Mouse (Mus musculus): Measurements from ENCODE around the gene Map1b. TPM values are rescaled to one million over a fixed set of nuclear protein-coding genes. Genes with fewer than 3 reads are reported as not detected.

The Map1b gene
- polyA plus RNA-seq, 1 experiment from 2014 or later = 48.2 TPM

GRCm38 (mm10) chr13:99493304-99493904, 22.9 kb downstream of the Map1b start:
- Histone ChIP-seq H3K4me3 (ENCODE audit: low read length) (no peak overlapping the region), H3K9ac (replicated peaks; ENCODE audit: low read length) (no peak overlapping the region), H3K9me3 (ENCODE audit: low read length) (no peaks in the 10 kb centered on the region), H3K27ac (ENCODE audit: low read length) (no peak overlapping the region), H3K27me3 (ENCODE audit: insufficient read depth, low read length) (no peaks in the 10 kb centered on the region), H3K4me1 (ENCODE audit: insufficient read depth, low read length) (peaks cover 4% of the 10 kb centered on the region), H3K4me2 (replicated peaks; ENCODE audit: low read depth, low read length) (no peak overlapping the region), H3K36me3 (ENCODE audit: insufficient read depth, low read length) (no peaks in the 10 kb centered on the region)
- no peak for ATAC-seq (ENCODE audit: low FRiP score, low TSS enrichment)
- WGBS = 67% methylated on average over 5 of the region's 5 CpGs

GRCm38 (mm10) chr13:99492619-99493303, 23.6 kb downstream of the Map1b start:
- Histone ChIP-seq H3K4me2 (replicated peaks; ENCODE audit: low read depth, low read length) (no peak overlapping the region), H3K36me3 (ENCODE audit: insufficient read depth, low read length) (no peaks in the 10 kb centered on the region), H3K4me3 (ENCODE audit: low read length) (no peak overlapping the region), H3K9ac (replicated peaks; ENCODE audit: low read length) (no peak overlapping the region), H3K9me3 (ENCODE audit: low read length) (no peaks in the 10 kb centered on the region), H3K4me1 (ENCODE audit: insufficient read depth, low read length) (peaks cover 4% of the 10 kb centered on the region), H3K27ac (ENCODE audit: low read length) (no peak overlapping the region), H3K27me3 (ENCODE audit: insufficient read depth, low read length) (no peaks in the 10 kb centered on the region)
- WGBS = 63% methylated on average over 7 of the region's 7 CpGs
- no peak for ATAC-seq (ENCODE audit: low FRiP score, low TSS enrichment)

GRCm38 (mm10) chr13:99489998-99490397, 26.3 kb downstream of the Map1b start:
- no peaks in the 10 kb centered on the region for H3K9me3 ChIP-seq (ENCODE audit: low read length)
- H3K27ac ChIP-seq (ENCODE audit: low read length) = no peak overlapping the region
- 95% methylated on average over 4 of the region's 4 CpGs for WGBS
- H3K9ac ChIP-seq (replicated peaks; ENCODE audit: low read length) = no peak overlapping the region
- peaks cover 4% of the 10 kb centered on the region for H3K4me1 ChIP-seq (ENCODE audit: insufficient read depth, low read length)
- ATAC-seq (ENCODE audit: low FRiP score, low TSS enrichment) = no peak
- H3K36me3 ChIP-seq (ENCODE audit: insufficient read depth, low read length) = no peaks in the 10 kb centered on the region
- no peak overlapping the region for H3K4me3 ChIP-seq (ENCODE audit: low read length)
- H3K4me2 ChIP-seq (replicated peaks; ENCODE audit: low read depth, low read length) = no peak overlapping the region
- no peaks in the 10 kb centered on the region for H3K27me3 ChIP-seq (ENCODE audit: insufficient read depth, low read length)

GRCm38 (mm10) chr13:99489175-99489574, 27.2 kb downstream of the Map1b start:
- Histone ChIP-seq H3K9me3 (ENCODE audit: low read length) (no peaks in the 10 kb centered on the region), H3K4me2 (replicated peaks; ENCODE audit: low read depth, low read length) (no peak overlapping the region), H3K36me3 (ENCODE audit: insufficient read depth, low read length) (no peaks in the 10 kb centered on the region), H3K9ac (replicated peaks; ENCODE audit: low read length) (no peak overlapping the region), H3K27ac (ENCODE audit: low read length) (no peak overlapping the region), H3K4me3 (ENCODE audit: low read length) (no peak overlapping the region), H3K4me1 (ENCODE audit: insufficient read depth, low read length) (peaks cover 4% of the 10 kb centered on the region), H3K27me3 (ENCODE audit: insufficient read depth, low read length) (no peaks in the 10 kb centered on the region)
- no peak for ATAC-seq (ENCODE audit: low FRiP score, low TSS enrichment)
- 94% methylated on average over 5 of the region's 5 CpGs for WGBS

- no peak for ATAC-seq (ENCODE audit: low FRiP score, low TSS enrichment)
- H3K9me3 ChIP-seq (ENCODE audit: low read length) = no peaks in the 10 kb centered on the region
- no peak overlapping the region for H3K4me2 ChIP-seq (replicated peaks; ENCODE audit: low read depth, low read length)
- no peaks in the 10 kb centered on the region for H3K36me3 ChIP-seq (ENCODE audit: insufficient read depth, low read length)
- H3K27ac ChIP-seq (ENCODE audit: low read length) = no peak overlapping the region
- H3K4me3 ChIP-seq (ENCODE audit: low read length) = no peak overlapping the region
- H3K4me1 ChIP-seq (ENCODE audit: insufficient read depth, low read length) = no peaks in the 10 kb centered on the region
- H3K27me3 ChIP-seq (ENCODE audit: insufficient read depth, low read length) = no peaks in the 10 kb centered on the region
- 96% methylated on average over 9 of the region's 9 CpGs for WGBS
- H3K9ac ChIP-seq (replicated peaks; ENCODE audit: low read length) = no peak overlapping the region
Measured at GRCm38 (mm10) chr13:99485861-99486260, 30.5 kb downstream of the Map1b start.

- Histone ChIP-seq H3K9ac (replicated peaks; ENCODE audit: low read length) (no peak overlapping the region), H3K36me3 (ENCODE audit: insufficient read depth, low read length) (no peaks in the 10 kb centered on the region), H3K4me3 (ENCODE audit: low read length) (no peak overlapping the region), H3K9me3 (ENCODE audit: low read length) (no peaks in the 10 kb centered on the region), H3K27me3 (ENCODE audit: insufficient read depth, low read length) (no peaks in the 10 kb centered on the region), H3K4me2 (replicated peaks; ENCODE audit: low read depth, low read length) (no peak overlapping the region), H3K27ac (ENCODE audit: low read length) (no peak overlapping the region), H3K4me1 (ENCODE audit: insufficient read depth, low read length) (no peaks in the 10 kb centered on the region)
- ATAC-seq (ENCODE audit: low FRiP score, low TSS enrichment) = no peak
- 76% methylated on average over 7 of the region's 7 CpGs for WGBS
Measured at GRCm38 (mm10) chr13:99485331-99485733, 31.0 kb downstream of the Map1b start.

GRCm38 (mm10) chr13:99484905-99485304, 31.4 kb downstream of the Map1b start:
- Histone ChIP-seq H3K27ac (ENCODE audit: low read length) (no peak overlapping the region), H3K36me3 (ENCODE audit: insufficient read depth, low read length) (no peaks in the 10 kb centered on the region), H3K27me3 (ENCODE audit: insufficient read depth, low read length) (no peaks in the 10 kb centered on the region), H3K4me1 (ENCODE audit: insufficient read depth, low read length) (no peaks in the 10 kb centered on the region), H3K4me3 (ENCODE audit: low read length) (no peak overlapping the region), H3K4me2 (replicated peaks; ENCODE audit: low read depth, low read length) (no peak overlapping the region), H3K9me3 (ENCODE audit: low read length) (no peaks in the 10 kb centered on the region), H3K9ac (replicated peaks; ENCODE audit: low read length) (no peak overlapping the region)
- WGBS = 61% methylated on average over 10 of the region's 10 CpGs
- ATAC-seq (ENCODE audit: low FRiP score, low TSS enrichment) = no peak

- Histone ChIP-seq H3K4me2 (replicated peaks; ENCODE audit: low read depth, low read length) (no peak overlapping the region), H3K9me3 (ENCODE audit: low read length) (no peaks in the 10 kb centered on the region), H3K27me3 (ENCODE audit: insufficient read depth, low read length) (no peaks in the 10 kb centered on the region), H3K36me3 (ENCODE audit: insufficient read depth, low read length) (no peaks in the 10 kb centered on the region), H3K27ac (ENCODE audit: low read length) (no peak overlapping the region), H3K4me1 (ENCODE audit: insufficient read depth, low read length) (no peaks in the 10 kb centered on the region), H3K9ac (replicated peaks; ENCODE audit: low read length) (no peak overlapping the region), H3K4me3 (ENCODE audit: low read length) (no peak overlapping the region)
- no peak for ATAC-seq (ENCODE audit: low FRiP score, low TSS enrichment)
Measured at GRCm38 (mm10) chr13:99483433-99483832, 32.9 kb downstream of the Map1b start.

GRCm38 (mm10) chr13:99475488-99475887, 40.9 kb downstream of the Map1b start:
- H3K4me2 ChIP-seq (replicated peaks; ENCODE audit: low read depth, low read length) = peak overlapping the region; percentile 15; the same call in 1 of the 2 replicates
- no peaks in the 10 kb centered on the region for H3K9me3 ChIP-seq (ENCODE audit: low read length)
- no peak overlapping the region for H3K9ac ChIP-seq (replicated peaks; ENCODE audit: low read length)
- peak; percentile 81; the same call in 1 of the 2 replicates for ATAC-seq (ENCODE audit: low FRiP score, low TSS enrichment)
- H3K27ac ChIP-seq (ENCODE audit: low read length) = no peak overlapping the region
- H3K4me1 ChIP-seq (ENCODE audit: insufficient read depth, low read length) = peaks cover 8% of the 10 kb centered on the region
- H3K4me3 ChIP-seq (ENCODE audit: low read length) = no peak overlapping the region
- H3K27me3 ChIP-seq (ENCODE audit: insufficient read depth, low read length) = no peaks in the 10 kb centered on the region
- WGBS = 9% methylated on average over 6 of the region's 6 CpGs
- no peaks in the 10 kb centered on the region for H3K36me3 ChIP-seq (ENCODE audit: insufficient read depth, low read length)

- peak overlapping the region; percentile 15; the same call in 1 of the 2 replicates for H3K4me2 ChIP-seq (replicated peaks; ENCODE audit: low read depth, low read length)
- ATAC-seq (ENCODE audit: low FRiP score, low TSS enrichment) = no peak
Measured at GRCm38 (mm10) chr13:99475033-99475432, 41.3 kb downstream of the Map1b start.

More at GRCm38 (mm10) chr13:99475033-99475432, 41.3 kb downstream of the Map1b start:
- Histone ChIP-seq H3K27me3 (ENCODE audit: insufficient read depth, low read length) (no peaks in the 10 kb centered on the region), H3K4me1 (ENCODE audit: insufficient read depth, low read length) (peaks cover 8% of the 10 kb centered on the region), H3K4me3 (ENCODE audit: low read length) (no peak overlapping the region), H3K27ac (ENCODE audit: low read length) (no peak overlapping the region), H3K9ac (replicated peaks; ENCODE audit: low read length) (no peak overlapping the region), H3K9me3 (ENCODE audit: low read length) (no peaks in the 10 kb centered on the region), H3K36me3 (ENCODE audit: insufficient read depth, low read length) (no peaks in the 10 kb centered on the region)
- WGBS = 22% methylated on average over 5 of the region's 5 CpGs
